Mouse (Mus musculus): ENCODE measurements around the gene Pin1rt1. TPM values are rescaled to one million over a fixed set of nuclear protein-coding genes. Genes with fewer than 3 reads are reported as not detected.

Pin1rt1 gene
- polyA plus RNA-seq, 1 experiment from 2014 or later: not detected

GRCm38 (mm10) chr2:104710670-104711370 is 5.4 kb downstream of the Pin1rt1 start:
- Histone ChIP-seq H3K4me3 (ENCODE audit: low read depth, low read length) (peak overlapping the region; percentile 81), H3K9ac (replicated peaks; ENCODE audit: low read length) (no peak overlapping the region)
- WGBS: 27% methylated on average over 6 of the region's 6 CpGs

GRCm38 (mm10) chr2:104709786-104710337 is 6.3 kb downstream of the Pin1rt1 start:
- DNase-seq (ENCODE audit: low spot score): no peak
- Histone ChIP-seq H3K36me3 (replicated peaks; ENCODE audit: control insufficient read depth, insufficient read depth, low read depth, low read length) (no peaks in the 10 kb centered on the region), H3K9ac (replicated peaks; ENCODE audit: low read length) (no peak overlapping the region), H3K4me3 (ENCODE audit: low read depth, low read length) (no peak overlapping the region), H3K9me3 (replicated peaks; ENCODE audit: control insufficient read depth, low read length) (no peaks in the 10 kb centered on the region), H3K4me2 (ENCODE audit: low read depth, low read length) (no peak overlapping the region), H3K27me3 (ENCODE audit: control insufficient read depth, insufficient read depth, low read length) (no peaks in the 10 kb centered on the region), H3K4me1 (ENCODE audit: control insufficient read depth, insufficient read depth, low read length) (no peaks in the 10 kb centered on the region), H3K27ac (replicated peaks; ENCODE audit: low read depth, low read length) (no peak overlapping the region)
- WGBS: 67% methylated on average over 6 of the region's 6 CpGs
- ATAC-seq (replicated peaks; ENCODE audit: insufficient number of reproducible peaks, low FRiP score, low TSS enrichment, low read depth): no peak

More at GRCm38 (mm10) chr2:104710670-104711370, 5.4 kb downstream of the Pin1rt1 start:
- Histone ChIP-seq H3K27me3 (ENCODE audit: control insufficient read depth, insufficient read depth, low read length) (no peaks in the 10 kb centered on the region), H3K4me2 (ENCODE audit: low read depth, low read length) (peak overlapping the region; percentile 71), H3K27ac (replicated peaks; ENCODE audit: low read depth, low read length) (no peak overlapping the region), H3K36me3 (replicated peaks; ENCODE audit: control insufficient read depth, insufficient read depth, low read depth, low read length) (no peaks in the 10 kb centered on the region), H3K9me3 (replicated peaks; ENCODE audit: control insufficient read depth, low read length) (no peaks in the 10 kb centered on the region), H3K4me1 (ENCODE audit: control insufficient read depth, insufficient read depth, low read length) (no peaks in the 10 kb centered on the region)
- DNase-seq (ENCODE audit: low spot score) (peak; percentile 37), ATAC-seq (replicated peaks; ENCODE audit: insufficient number of reproducible peaks, low FRiP score, low TSS enrichment, low read depth) (no peak)

GRCm38 (mm10) chr2:104704355-104704754 is 11.8 kb downstream of the Pin1rt1 start:
- H3K36me3 ChIP-seq (replicated peaks; ENCODE audit: control insufficient read depth, insufficient read depth, low read depth, low read length): no peaks in the 10 kb centered on the region

GRCm38 (mm10) chr2:104703158-104703557 is 13.0 kb downstream of the Pin1rt1 start:
- no peaks in the 10 kb centered on the region for H3K4me1 ChIP-seq (ENCODE audit: control insufficient read depth, insufficient read depth, low read length)

More at GRCm38 (mm10) chr2:104704355-104704754, 11.8 kb downstream of the Pin1rt1 start:
- DNase-seq (ENCODE audit: low spot score): no peak
- Histone ChIP-seq H3K4me1 (ENCODE audit: control insufficient read depth, insufficient read depth, low read length) (no peaks in the 10 kb centered on the region), H3K4me3 (ENCODE audit: low read depth, low read length) (no peak overlapping the region), H3K27ac (replicated peaks; ENCODE audit: low read depth, low read length) (no peak overlapping the region), H3K27me3 (ENCODE audit: control insufficient read depth, insufficient read depth, low read length) (no peaks in the 10 kb centered on the region), H3K9ac (replicated peaks; ENCODE audit: low read length) (no peak overlapping the region), H3K9me3 (replicated peaks; ENCODE audit: control insufficient read depth, low read length) (no peaks in the 10 kb centered on the region), H3K4me2 (ENCODE audit: low read depth, low read length) (no peak overlapping the region)
- 84% methylated on average over 3 of the region's 3 CpGs for WGBS
- no peak for ATAC-seq (replicated peaks; ENCODE audit: insufficient number of reproducible peaks, low FRiP score, low TSS enrichment, low read depth)

GRCm38 (mm10) chr2:104699659-104700058 is 16.5 kb downstream of the Pin1rt1 start:
- no peak overlapping the region for H3K4me3 ChIP-seq (ENCODE audit: low read depth, low read length)
- no peaks in the 10 kb centered on the region for H3K9me3 ChIP-seq (replicated peaks; ENCODE audit: control insufficient read depth, low read length)
- no peaks in the 10 kb centered on the region for H3K36me3 ChIP-seq (replicated peaks; ENCODE audit: control insufficient read depth, insufficient read depth, low read depth, low read length)
- H3K9ac ChIP-seq (replicated peaks; ENCODE audit: low read length): no peak overlapping the region
- H3K4me2 ChIP-seq (ENCODE audit: low read depth, low read length): no peak overlapping the region
- DNase-seq (ENCODE audit: low spot score): peak; percentile 26
- H3K27me3 ChIP-seq (ENCODE audit: control insufficient read depth, insufficient read depth, low read length): no peaks in the 10 kb centered on the region
- no peak for ATAC-seq (replicated peaks; ENCODE audit: insufficient number of reproducible peaks, low FRiP score, low TSS enrichment, low read depth)
- 80% methylated on average over 11 of the region's 11 CpGs for WGBS
- H3K4me1 ChIP-seq (ENCODE audit: control insufficient read depth, insufficient read depth, low read length): no peaks in the 10 kb centered on the region
- no peak overlapping the region for H3K27ac ChIP-seq (replicated peaks; ENCODE audit: low read depth, low read length)

More at GRCm38 (mm10) chr2:104703158-104703557, 13.0 kb downstream of the Pin1rt1 start:
- Histone ChIP-seq H3K36me3 (replicated peaks; ENCODE audit: control insufficient read depth, insufficient read depth, low read depth, low read length) (no peaks in the 10 kb centered on the region), H3K9me3 (replicated peaks; ENCODE audit: control insufficient read depth, low read length) (no peaks in the 10 kb centered on the region), H3K27ac (replicated peaks; ENCODE audit: low read depth, low read length) (no peak overlapping the region), H3K4me2 (ENCODE audit: low read depth, low read length) (no peak overlapping the region), H3K9ac (replicated peaks; ENCODE audit: low read length) (no peak overlapping the region), H3K27me3 (ENCODE audit: control insufficient read depth, insufficient read depth, low read length) (no peaks in the 10 kb centered on the region), H3K4me3 (ENCODE audit: low read depth, low read length) (no peak overlapping the region)
- ATAC-seq (replicated peaks; ENCODE audit: insufficient number of reproducible peaks, low FRiP score, low TSS enrichment, low read depth) (no peak), DNase-seq (ENCODE audit: low spot score) (no peak)
- 71% methylated on average over 3 of the region's 3 CpGs for WGBS

GRCm38 (mm10) chr2:104692551-104692950 is 23.6 kb downstream of the Pin1rt1 start:
- H3K27me3 ChIP-seq (ENCODE audit: control insufficient read depth, insufficient read depth, low read length): no peaks in the 10 kb centered on the region
- 86% methylated on average over 2 of the region's 2 CpGs for WGBS
- H3K9ac ChIP-seq (replicated peaks; ENCODE audit: low read length): no peak overlapping the region
- no peak for ATAC-seq (replicated peaks; ENCODE audit: insufficient number of reproducible peaks, low FRiP score, low TSS enrichment, low read depth)
- H3K4me3 ChIP-seq (ENCODE audit: low read depth, low read length): no peak overlapping the region
- H3K9me3 ChIP-seq (replicated peaks; ENCODE audit: control insufficient read depth, low read length): no peaks in the 10 kb centered on the region
- no peak overlapping the region for H3K27ac ChIP-seq (replicated peaks; ENCODE audit: low read depth, low read length)
- no peaks in the 10 kb centered on the region for H3K36me3 ChIP-seq (replicated peaks; ENCODE audit: control insufficient read depth, insufficient read depth, low read depth, low read length)
- no peak for DNase-seq (ENCODE audit: low spot score)
- no peaks in the 10 kb centered on the region for H3K4me1 ChIP-seq (ENCODE audit: control insufficient read depth, insufficient read depth, low read length)
- H3K4me2 ChIP-seq (ENCODE audit: low read depth, low read length): no peak overlapping the region

- 83% methylated on average over 4 of the region's 4 CpGs for WGBS
- H3K9ac ChIP-seq (replicated peaks; ENCODE audit: low read length): no peak overlapping the region
- ATAC-seq (replicated peaks; ENCODE audit: insufficient number of reproducible peaks, low FRiP score, low TSS enrichment, low read depth): no peak
Observed at GRCm38 (mm10) chr2:104690720-104691119, 25.5 kb downstream of the Pin1rt1 start.

GRCm38 (mm10) chr2:104688724-104689123 is 27.5 kb downstream of the Pin1rt1 start:
- Histone ChIP-seq H3K4me1 (ENCODE audit: control insufficient read depth, insufficient read depth, low read length) (no peaks in the 10 kb centered on the region), H3K9ac (replicated peaks; ENCODE audit: low read length) (no peak overlapping the region), H3K9me3 (replicated peaks; ENCODE audit: control insufficient read depth, low read length) (no peaks in the 10 kb centered on the region), H3K4me3 (ENCODE audit: low read depth, low read length) (no peak overlapping the region), H3K36me3 (replicated peaks; ENCODE audit: control insufficient read depth, insufficient read depth, low read depth, low read length) (no peaks in the 10 kb centered on the region; the same call in 1 of the 2 replicates), H3K4me2 (ENCODE audit: low read depth, low read length) (no peak overlapping the region), H3K27me3 (ENCODE audit: control insufficient read depth, insufficient read depth, low read length) (no peaks in the 10 kb centered on the region), H3K27ac (replicated peaks; ENCODE audit: low read depth, low read length) (no peak overlapping the region)
- ATAC-seq (replicated peaks; ENCODE audit: insufficient number of reproducible peaks, low FRiP score, low TSS enrichment, low read depth) (no peak), DNase-seq (ENCODE audit: low spot score) (no peak)
- WGBS: 81% methylated on average over 8 of the region's 8 CpGs

More at GRCm38 (mm10) chr2:104690720-104691119, 25.5 kb downstream of the Pin1rt1 start:
- H3K9me3 ChIP-seq (replicated peaks; ENCODE audit: control insufficient read depth, low read length): no peaks in the 10 kb centered on the region
- no peak for DNase-seq (ENCODE audit: low spot score)
- no peak overlapping the region for H3K4me2 ChIP-seq (ENCODE audit: low read depth, low read length)
- no peaks in the 10 kb centered on the region for H3K4me1 ChIP-seq (ENCODE audit: control insufficient read depth, insufficient read depth, low read length)
- no peak overlapping the region for H3K27ac ChIP-seq (replicated peaks; ENCODE audit: low read depth, low read length)
- H3K4me3 ChIP-seq (ENCODE audit: low read depth, low read length): no peak overlapping the region
- no peaks in the 10 kb centered on the region for H3K27me3 ChIP-seq (ENCODE audit: control insufficient read depth, insufficient read depth, low read length)
- H3K36me3 ChIP-seq (replicated peaks; ENCODE audit: control insufficient read depth, insufficient read depth, low read depth, low read length): no peaks in the 10 kb centered on the region

All from embryonic facial prominence, embryonic 11.5 days (tissue).